In genomic region chr11:117317429-117318101, GRCm38 (mm10) we compare ENCODE assay signal across 8 mouse cellular contexts.
A peak's percentile ranks its signal among the peaks of the same experiment; 100 is the strongest.
DNase-seq lines count a peak whose midpoint lies in the region; ATAC-seq and TF ChIP-seq lines count a peak whose summit lies in the region.

No protein-coding gene starts in this region.

- peak overlapping the region; percentile 4 for H3K4me3 ChIP-seq in limb, embryonic 14.5 days (replicated peaks; ENCODE audit: low read length)
- no peak overlapping the region for H3K4me3 ChIP-seq in neural tube, embryonic 11.5 days (ENCODE audit: low read depth, low read length)

- 8% methylated on average over 20 of the region's 20 CpGs for WGBS in limb, embryonic 14.5 days
- 21% methylated on average over 20 of the region's 20 CpGs for WGBS in neural tube, embryonic 11.5 days

- TF ChIP-seq POLR2A in limb, embryonic 14.5 days (IDR thresholded peaks at IDR 0.05; ENCODE audit: borderline replicate concordance, extremely low read depth, insufficient read depth, insufficient read length) = no peak

- peak overlapping the region; percentile 37 for H3K4me2 ChIP-seq in limb, embryonic 14.5 days (replicated peaks; ENCODE audit: low read depth, low read length, severe bottlenecking)
- H3K4me2 ChIP-seq in neural tube, embryonic 11.5 days (ENCODE audit: low read depth) = peak overlapping the region; percentile 23

- no peaks in the 10 kb centered on the region for H3K9me3 ChIP-seq in limb, embryonic 14.5 days (ENCODE audit: control insufficient read depth, low read length)
- no peaks in the 10 kb centered on the region for H3K9me3 ChIP-seq in neural tube, embryonic 11.5 days (ENCODE audit: control insufficient read depth, low read length)

- H3K4me1 ChIP-seq in limb, embryonic 14.5 days (ENCODE audit: control insufficient read depth, insufficient read depth, low read length) = peaks cover 78% of the 10 kb centered on the region
- peaks cover 59% of the 10 kb centered on the region for H3K4me1 ChIP-seq in neural tube, embryonic 11.5 days (ENCODE audit: control insufficient read depth, insufficient read depth, low read length)

- H3K27me3 ChIP-seq in limb, embryonic 14.5 days (ENCODE audit: control insufficient read depth, insufficient read depth, low read length) = no peaks in the 10 kb centered on the region
- H3K27me3 ChIP-seq in neural tube, embryonic 11.5 days (ENCODE audit: control insufficient read depth, insufficient read depth, low read length) = no peaks in the 10 kb centered on the region

- DNase-seq in left cerebral cortex, postnatal 25 days (ENCODE audit: low spot score in 2 of 2) = peak; percentile 34 to 45
- DNase-seq in left cerebral cortex, adult 8-10 months (ENCODE audit: low spot score in 2 of 2) = no peak
- DNase-seq in embryo, embryonic 11 days = peak; percentile 65
- peak; percentile 74 for DNase-seq in gastrocnemius, postnatal 25 days
- DNase-seq in limb, embryonic 14.5 days (ENCODE audit: low spot score) = peak; percentile 59
- DNase-seq in neural tube, embryonic 11.5 days (ENCODE audit: low spot score) = peak; percentile 72
- DNase-seq in MN1 (ENCODE audit: low spot score) = no peak
- no peak for DNase-seq in T-cell, adult 2 months (ENCODE audit: low spot score)

- peak overlapping the region; percentile 34; the same call in 1 of the 2 replicates for H3K9ac ChIP-seq in limb, embryonic 14.5 days (ENCODE audit: low read depth, low read length, severe bottlenecking)
- H3K9ac ChIP-seq in neural tube, embryonic 11.5 days (ENCODE audit: low read length) = peak overlapping the region; percentile 32

- H3K36me3 ChIP-seq in limb, embryonic 14.5 days (ENCODE audit: control insufficient read depth, insufficient read depth, low read length) = 0 out of 2 replicates have a peak, but pooled peaks cover 4% of the 10 kb centered on the region
- H3K36me3 ChIP-seq in neural tube, embryonic 11.5 days (ENCODE audit: control insufficient read depth, insufficient read depth, low read length) = peaks cover 2% of the 10 kb centered on the region; the same call in 1 of the 2 replicates

- peak overlapping the region; percentile 78 for H3K27ac ChIP-seq in limb, embryonic 14.5 days (replicated peaks; ENCODE audit: low read depth, low read length)
- peak overlapping the region; percentile 94 for H3K27ac ChIP-seq in neural tube, embryonic 11.5 days (ENCODE audit: low read depth, low read length)

- peak; percentile 44 for ATAC-seq in limb, embryonic 14.5 days (ENCODE audit: low FRiP score, low read depth)
- peak; percentile 42; the same call in 1 of the 2 replicates for ATAC-seq in neural tube, embryonic 11.5 days (ENCODE audit: insufficient read depth, low FRiP score, low TSS enrichment)

- intact Hi-C loops in left cerebral cortex, postnatal 25 days (cut with DNase I) = loop anchor here (5.0 kb wide), 1 partner anchor 40 kb away; no protein-coding TSS in a partner anchor

Comparison
In these comparisons a context has a peak if more than half of its experiments do, and no peak if none do; other contexts are left out.
1. DNase-seq: peak in left cerebral cortex, postnatal 25 days (2 of 2), embryo, embryonic 11 days (single experiment), gastrocnemius, postnatal 25 days (single experiment), limb, embryonic 14.5 days (single experiment) and neural tube, embryonic 11.5 days (single experiment); none in left cerebral cortex, adult 8-10 months (0 of 2), MN1 (single experiment) and T-cell, adult 2 months (single experiment).